In genomic region chr17:84072426-84073030, GRCm38 (mm10) we compare ENCODE assay signal across 10 mouse cellular contexts.
DNase-seq lines count a peak whose midpoint lies in the region; ATAC-seq and TF ChIP-seq lines count a peak whose summit lies in the region.
"Had no signal": no experiment of that assay in that cellular context is flagged by ENCODE, and none has a peak within 500 bp of the region (broad histone marks: within the 10 kb centered on the region; RNA-seq: fewer than 3 reads in every experiment).

No protein-coding gene starts in this region.

- no peak overlapping the region for H3K4me3 ChIP-seq in kidney, embryonic 14.5 days (ENCODE audit: low read length)
- no peak overlapping the region for H3K4me3 ChIP-seq in intestine, embryonic 16.5 days (ENCODE audit: low read length)
- no peak overlapping the region for H3K4me3 ChIP-seq in stomach, postnatal 0 days (ENCODE audit: low read depth, low read length)

- H3K9ac ChIP-seq in kidney, embryonic 14.5 days (ENCODE audit: low read depth, low read length) = no peak overlapping the region
- H3K9ac ChIP-seq in intestine, embryonic 16.5 days (ENCODE audit: low read depth, low read length) = no peak overlapping the region
- no peak overlapping the region for H3K9ac ChIP-seq in stomach, postnatal 0 days (ENCODE audit: low read length)

- no peak for DNase-seq in kidney, adult 8-10 months
- peak; percentile 40 for DNase-seq in ovary, adult 18-20 months (ENCODE audit: low spot score)
- no peak for DNase-seq in ovary, postnatal 10 days (ENCODE audit: low spot score)
- DNase-seq in stomach, postnatal 0 days (ENCODE audit: low spot score) = no peak
- DNase-seq: left cerebral cortex, postnatal 4 days; right cerebral cortex, postnatal 4 days had no signal

- WGBS in kidney, embryonic 14.5 days = 44% methylated on average over 4 of the region's 4 CpGs
- WGBS in intestine, embryonic 16.5 days = 30% methylated on average over 4 of the region's 4 CpGs
- 40% methylated on average over 4 of the region's 4 CpGs for WGBS in stomach, postnatal 0 days

- ATAC-seq in kidney, embryonic 14.5 days (ENCODE audit: low FRiP score, low TSS enrichment) = no peak
- ATAC-seq in intestine, embryonic 16.5 days = 0 out of 2 replicates have a peak, but pooled peaks have one; percentile 40
- ATAC-seq in stomach, postnatal 0 days (ENCODE audit: low FRiP score, low TSS enrichment) = no peak
- no peak for ATAC-seq in megakaryocyte progenitor cell, adult 5-6 weeks (replicated peaks; ENCODE audit: poor library complexity)
- ATAC-seq: forebrain, embryonic 14.5 days had no signal

- H3K36me3 ChIP-seq in kidney, embryonic 14.5 days (ENCODE audit: control insufficient read depth, insufficient read depth, low read length) = no peaks in the 10 kb centered on the region
- no peaks in the 10 kb centered on the region for H3K36me3 ChIP-seq in intestine, embryonic 16.5 days (ENCODE audit: control insufficient read depth, insufficient read depth, low read length)
- H3K36me3 ChIP-seq in stomach, postnatal 0 days (ENCODE audit: control insufficient read depth, insufficient read depth, low read length) = no peaks in the 10 kb centered on the region

- H3K9me3 ChIP-seq in kidney, embryonic 14.5 days (ENCODE audit: control insufficient read depth, low read length) = no peaks in the 10 kb centered on the region
- H3K9me3 ChIP-seq in intestine, embryonic 16.5 days (ENCODE audit: control insufficient read depth, low read length) = no peaks in the 10 kb centered on the region
- H3K9me3 ChIP-seq in stomach, postnatal 0 days (ENCODE audit: control insufficient read depth, low read length) = no peaks in the 10 kb centered on the region

- peaks cover 6% of the 10 kb centered on the region for H3K4me1 ChIP-seq in kidney, embryonic 14.5 days (ENCODE audit: control insufficient read depth, insufficient read depth, low read length)
- H3K4me1 ChIP-seq in intestine, embryonic 16.5 days (ENCODE audit: control insufficient read depth, insufficient read depth, low read length) = peaks cover 6% of the 10 kb centered on the region; the same call in 1 of the 2 replicates
- peaks cover 13% of the 10 kb centered on the region; the same call in 1 of the 2 replicates for H3K4me1 ChIP-seq in stomach, postnatal 0 days (replicated peaks; ENCODE audit: control insufficient read depth, insufficient read depth)

- no peak for TF ChIP-seq CTCF in stomach, postnatal 0 days (IDR thresholded peaks at IDR 0.05; ENCODE audit: low read depth)

- no peaks in the 10 kb centered on the region for H3K27me3 ChIP-seq in kidney, embryonic 14.5 days (ENCODE audit: control insufficient read depth, insufficient read depth, low read length)
- H3K27me3 ChIP-seq in intestine, embryonic 16.5 days (replicated peaks; ENCODE audit: control insufficient read depth, insufficient read depth, low read length) = no peaks in the 10 kb centered on the region
- H3K27me3 ChIP-seq in stomach, postnatal 0 days (ENCODE audit: control insufficient read depth, insufficient read depth, low read length) = no peaks in the 10 kb centered on the region

- H3K4me2 ChIP-seq in kidney, embryonic 14.5 days (replicated peaks; ENCODE audit: low read depth, low read length) = no peak overlapping the region
- no peak overlapping the region for H3K4me2 ChIP-seq in intestine, embryonic 16.5 days (ENCODE audit: low read depth, low read length)
- no peak overlapping the region for H3K4me2 ChIP-seq in stomach, postnatal 0 days (replicated peaks; ENCODE audit: low read depth)

- TF ChIP-seq EP300 in stomach, postnatal 0 days (optimal IDR thresholded peaks at IDR 0.05) = no peak

- peak overlapping the region; percentile 59; the same call in 1 of the 2 replicates for H3K27ac ChIP-seq in kidney, embryonic 14.5 days (ENCODE audit: low read depth, low read length)
- peak overlapping the region; percentile 82 for H3K27ac ChIP-seq in intestine, embryonic 16.5 days (ENCODE audit: low read length)
- peak overlapping the region; percentile 61; the same call in 1 of the 2 replicates for H3K27ac ChIP-seq in stomach, postnatal 0 days (replicated peaks)
